In the genomic region with DNA sequence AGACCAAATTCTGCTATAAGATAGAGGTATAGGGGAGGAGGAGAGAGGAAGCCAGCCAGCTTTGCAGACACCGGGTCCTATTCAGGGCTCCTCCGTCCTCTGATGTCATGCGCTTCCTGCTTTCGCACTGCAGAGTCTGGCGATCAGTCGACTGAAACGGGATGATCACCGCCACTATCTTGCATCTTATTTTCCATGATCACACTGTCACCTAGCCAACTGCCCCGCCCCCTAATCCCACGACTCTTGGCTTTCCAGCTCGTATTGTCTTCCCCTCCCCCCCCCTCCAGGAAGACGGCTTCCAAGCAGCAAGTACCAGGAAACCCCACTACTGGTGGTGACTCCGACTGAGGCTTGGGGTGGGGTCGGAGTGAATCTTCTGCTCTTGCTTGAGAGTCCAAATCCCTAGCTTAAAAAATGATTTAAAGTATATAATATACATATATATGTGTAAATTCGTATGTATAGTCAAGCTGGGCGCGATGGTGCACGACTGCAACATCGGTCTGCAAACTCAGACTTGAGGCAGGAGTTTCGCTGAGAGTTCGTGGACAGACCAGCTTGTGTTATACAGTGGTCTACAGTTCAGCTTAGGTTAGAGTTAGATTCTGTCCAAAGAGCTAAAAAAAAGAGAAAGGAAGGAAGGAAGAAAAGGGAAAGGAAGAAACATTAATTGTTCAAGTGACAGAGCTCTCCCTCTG, we compare ENCODE assay signal across 8 mouse cellular contexts.
A peak's percentile ranks its signal among the peaks of the same experiment; 100 is the strongest.
DNase-seq lines count a peak whose midpoint lies in the region; ATAC-seq and TF ChIP-seq lines count a peak whose summit lies in the region.

No protein-coding gene starts in this region.

- H3K36me3 ChIP-seq in ES-E14 (ENCODE audit: control insufficient read depth, insufficient read depth, low read length, poor library complexity, severe bottlenecking), result no peaks in the 10 kb centered on the region
- H3K36me3 ChIP-seq in forebrain, embryonic 15.5 days, result no peaks in the 10 kb centered on the region
- no peaks in the 10 kb centered on the region for H3K36me3 ChIP-seq in lung, postnatal 0 days (ENCODE audit: insufficient read depth, low read length)

- H3K4me2 ChIP-seq in forebrain, embryonic 15.5 days (replicated peaks), result peak overlapping the region; percentile 79
- peak overlapping the region; percentile 76 for H3K4me2 ChIP-seq in lung, postnatal 0 days (replicated peaks; ENCODE audit: low read depth, low read length)

- no peak for DNase-seq in ES-E14 (ENCODE audit: low read depth, low spot score)
- DNase-seq in c-Kit-positive CD71-positive TER-119-negative erythroid progenitor cells, embryonic 14.5 days (ENCODE audit: low read depth), result peak; percentile 65
- DNase-seq in heart, postnatal 25 days (ENCODE audit: low spot score), result peak; percentile 65
- peak; percentile 19 to 59 for DNase-seq in layer of hippocampus, adult 18-20 months (ENCODE audit: low spot score in 2 of 2)
- peak; percentile 84 for DNase-seq in lung, postnatal 0 days (ENCODE audit: low spot score)
- DNase-seq in retina, adult 2 months (ENCODE audit: low read depth, low spot score), result peak; percentile 63
- DNase-seq in thymus, postnatal 25 days, result peak; percentile 75

- H3K27me3 ChIP-seq in forebrain, embryonic 15.5 days, result peaks cover 10% of the 10 kb centered on the region; the same call in 1 of the 2 replicates
- H3K27me3 ChIP-seq in lung, postnatal 0 days (replicated peaks; ENCODE audit: insufficient read depth, low read length), result no peaks in the 10 kb centered on the region

- intact Hi-C loops in heart, postnatal 25 days (cut with DNase I), result no loop called here

- no peak overlapping the region for H3K27ac ChIP-seq in ES-E14 (ENCODE audit: insufficient read depth, low read depth, low read length, poor library complexity, severe bottlenecking)
- peak overlapping the region; percentile 73 for H3K27ac ChIP-seq in forebrain, embryonic 15.5 days (replicated peaks)
- peak overlapping the region; percentile 95 for H3K27ac ChIP-seq in lung, postnatal 0 days (ENCODE audit: low read length)

- peak; percentile 70 for TF ChIP-seq EP300 in lung, postnatal 0 days (IDR thresholded peaks at IDR 0.05)

- WGBS in forebrain, embryonic 15.5 days, result under 1% methylated on average over 21 of the region's 21 CpGs
- 1% methylated on average over 21 of the region's 21 CpGs for WGBS in lung, postnatal 0 days

- H3K9ac ChIP-seq in ES-E14 (ENCODE audit: insufficient read depth, low read depth, low read length, poor library complexity, severe bottlenecking), result peak overlapping the region; percentile 20; the same call in 1 of the 2 replicates
- H3K9ac ChIP-seq in forebrain, embryonic 15.5 days (replicated peaks), result peak overlapping the region; percentile 55
- H3K9ac ChIP-seq in lung, postnatal 0 days (replicated peaks; ENCODE audit: low read depth), result peak overlapping the region; percentile 39

- no peaks in the 10 kb centered on the region for H3K9me3 ChIP-seq in ES-E14 (ENCODE audit: control insufficient read depth, insufficient read depth, low read depth, low read length)
- H3K9me3 ChIP-seq in forebrain, embryonic 15.5 days, result no peaks in the 10 kb centered on the region
- no peaks in the 10 kb centered on the region for H3K9me3 ChIP-seq in lung, postnatal 0 days (ENCODE audit: low read length)

- H3K4me1 ChIP-seq in ES-E14 (ENCODE audit: control insufficient read depth in 2 of 2, insufficient read depth in 2 of 2, low read length in 2 of 2, poor library complexity in 1 of 2), result peaks cover 5 to 14% of the 10 kb centered on the region in 2 experiments; a peak in 2 of 4 replicates
- H3K4me1 ChIP-seq in forebrain, embryonic 15.5 days, result peaks cover 6% of the 10 kb centered on the region; the same call in 1 of the 2 replicates
- H3K4me1 ChIP-seq in lung, postnatal 0 days (ENCODE audit: insufficient read depth, low read depth, low read length), result peaks cover 11% of the 10 kb centered on the region; the same call in 1 of the 2 replicates

- ATAC-seq in forebrain, embryonic 15.5 days (replicated peaks), result peak; percentile 51
- peak; percentile 46 for ATAC-seq in lung, postnatal 0 days

- in situ Hi-C loops in ES-E14 (cut with MboI; ENCODE audit: low sequenced_read_pairs in 2 of 2, unreplicated experiment in 2 of 2), result loop anchor here (10.0 to 25.0 kb wide), 4 partner anchors 85 to 155 kb away; a partner anchor contains a TSS

- TF ChIP-seq CTCF in lung, postnatal 0 days (IDR thresholded peaks at IDR 0.05), result no peak

- peak overlapping the region; percentile 46 to 71 for H3K4me3 ChIP-seq in ES-E14 (ENCODE audit: insufficient read depth in 1 of 2, low read depth in 1 of 2, low read length in 2 of 2, poor library complexity in 1 of 2, severe bottlenecking in 1 of 2)
- peak overlapping the region; percentile 59 for H3K4me3 ChIP-seq in forebrain, embryonic 15.5 days
- peak overlapping the region; percentile 43 for H3K4me3 ChIP-seq in lung, postnatal 0 days (ENCODE audit: low read depth, low read length)

TF ChIP-seq in ES-E14, 5 proteins besides CTCF, POLR2A, EP300 and RAD21:
- TF ChIP-seq HCFC1 (IDR thresholded peaks at IDR 0.05; ENCODE audit: borderline replicate concordance, insufficient read depth, low read length), result 0 out of 2 replicates have a peak, but pooled peaks have one; percentile 15
- TF ChIP-seq ZC3H11A (IDR thresholded peaks at IDR 0.05; ENCODE audit: borderline replicate concordance, low read depth, low read length), result no peak
- no peak for TF ChIP-seq MAFK (IDR thresholded peaks at IDR 0.05; ENCODE audit: insufficient read depth, low read depth, low read length)
- TF ChIP-seq ZNF384 (IDR thresholded peaks at IDR 0.05; ENCODE audit: low read depth, low read length), result no peak
- no peak for TF ChIP-seq CHD2 (IDR thresholded peaks at IDR 0.05; ENCODE audit: low read depth, low read length)
